Mouse (Mus musculus) liver, adult 2 months (tissue): Measurements from ENCODE around the gene Arhgap27. TPM values are rescaled to one million over a fixed set of nuclear protein-coding genes. Genes with fewer than 3 reads are reported as not detected.

Experiments
- DNase-seq: peaks from one replicate; pipeline ENCODE4 v3.0.0-alpha.2; 2011; ENCODE audit warnings: low read depth, low spot score; ENCODE audit errors: extremely low read depth
- H3K27ac ChIP-seq: fragments of 200-500 bp; replicated peaks from 2 replicates; pipeline ENCODE4 v1.5.1; 2012; ENCODE audit warnings: low read depth, mild to moderate bottlenecking, control low read depth, inconsistent platforms, low read length; ENCODE audit not compliant: insufficient read depth
- H3K27me3 ChIP-seq: fragments of 200-500 bp; 2 replicates; pipeline ENCODE4 v1.6.1; 2012; ENCODE audit warnings: mild to moderate bottlenecking, moderate library complexity, low read length, inconsistent platforms; ENCODE audit not compliant: control insufficient read depth, insufficient read depth
- H3K36me3 ChIP-seq: fragments of 200-500 bp; 2 replicates; pipeline ENCODE4 v1.6.1; 2012; ENCODE audit warnings: low read length, inconsistent platforms; ENCODE audit not compliant: control insufficient read depth, insufficient read depth
- H3K4me1 ChIP-seq: fragments of 200-500 bp; 2 replicates; pipeline ENCODE4 v1.6.1; 2011; ENCODE audit warnings: low read length; ENCODE audit not compliant: control insufficient read depth, insufficient read depth
- H3K4me3 ChIP-seq: fragments of 200-500 bp; 2 replicates; pipeline ENCODE4 v1.5.1; 2011; ENCODE audit warnings: low read depth, mild to moderate bottlenecking, control low read depth, low read length, moderate library complexity; ENCODE audit not compliant: insufficient read depth
- H3K79me2 ChIP-seq: fragments of 200-500 bp; 2 replicates; pipeline ENCODE4 v1.6.1; 2012; ENCODE audit warnings: inconsistent platforms, mild to moderate bottlenecking, low read length, moderate library complexity; ENCODE audit not compliant: control insufficient read depth, insufficient read depth
- H3K9ac ChIP-seq: fragments of 200-500 bp; 2 replicates; pipeline ENCODE4 v1.6.1; 2012; ENCODE audit warnings: low read depth, mild to moderate bottlenecking, control low read depth, inconsistent platforms, low read length
- CTCF ChIP-seq: fragments of 200-500 bp; IDR thresholded peaks from 2 replicates; pipeline ENCODE4 v1.5.1; 2011; ENCODE audit warnings: low read depth, low read length, control low read depth
- POLR2A ChIP-seq: fragments of 200-500 bp; IDR thresholded peaks from 2 replicates; pipeline ENCODE4 v1.6.1; 2011; ENCODE audit warnings: low read length, control low read depth; ENCODE audit not compliant: insufficient read depth; ENCODE audit errors: extremely low read depth
- WGBS: fragments of 180-500 bp; shearing (Covaris S2); methylation state at CpG from one replicate; pipeline ENCODE4 v1.1.7; 2018; 5-methylcytosine and 5-hydroxymethylcytosine counted together
- polyA plus RNA-seq: library from polyadenylated mRNA; depleted of rRNA; stranded (reverse); fragments of >200 nt; gene quantifications from 2 replicates; pipeline ENCODE4 v1.2.3, GENCODE M21; 2012
- total RNA-seq: library from RNA; depleted of rRNA; stranded (reverse); fragments of >200 nt; gene quantifications from 2 replicates; pipeline ENCODE4 v1.2.3, GENCODE M21; 2014

Gene Arhgap27
- total and polyA plus RNA-seq, 2 experiments = 0.55 to 3.0 TPM

GRCm38 (mm10) chr11:103406551-103406950 lies 43.1 kb upstream of the Arhgap27 start:
- TF ChIP-seq POLR2A (no peak), CTCF (no peak)
- Histone ChIP-seq H3K79me2 (peaks cover 27% of the 10 kb centered on the region; the same call in 1 of the 2 replicates), H3K4me1 (peaks cover 5% of the 10 kb centered on the region), H3K27ac (no peak overlapping the region), H3K27me3 (no peaks in the 10 kb centered on the region), H3K36me3 (0 out of 2 replicates have a peak, but pooled peaks cover 2% of the 10 kb centered on the region), H3K4me3 (no peak overlapping the region), H3K9ac (no peak overlapping the region)
- 67% methylated on average over 7 of the region's 7 CpGs for WGBS
- DNase-seq = peak; percentile 69

GRCm38 (mm10) chr11:103405814-103406213 lies 42.3 kb upstream of the Arhgap27 start:
- 87% methylated on average over 1 of the region's 1 CpGs for WGBS
- Histone ChIP-seq H3K27ac (no peak overlapping the region), H3K4me1 (peaks cover 5% of the 10 kb centered on the region), H3K79me2 (peaks cover 21% of the 10 kb centered on the region; the same call in 1 of the 2 replicates), H3K36me3 (0 out of 2 replicates have a peak, but pooled peaks cover 2% of the 10 kb centered on the region), H3K27me3 (no peaks in the 10 kb centered on the region), H3K4me3 (no peak overlapping the region), H3K9ac (no peak overlapping the region)
- no peak for DNase-seq
- TF ChIP-seq CTCF (no peak), POLR2A (no peak)

- TF ChIP-seq CTCF (no peak), POLR2A (no peak)
- Histone ChIP-seq H3K9ac (no peak overlapping the region), H3K4me1 (peaks cover 9% of the 10 kb centered on the region), H3K4me3 (no peak overlapping the region), H3K79me2 (peaks cover 15% of the 10 kb centered on the region; the same call in 1 of the 2 replicates), H3K36me3 (0 out of 2 replicates have a peak, but pooled peaks cover 2% of the 10 kb centered on the region), H3K27me3 (no peaks in the 10 kb centered on the region), H3K27ac (no peak overlapping the region)
- no peak for DNase-seq
These were observed 41.1 kb upstream of the Arhgap27 start for GRCm38 (mm10) chr11:103404618-103405017.

GRCm38 (mm10) chr11:103403776-103404175 lies 40.3 kb upstream of the Arhgap27 start:
- no peak overlapping the region for H3K9ac ChIP-seq
- H3K27ac ChIP-seq = no peak overlapping the region
- H3K79me2 ChIP-seq = peaks cover 11% of the 10 kb centered on the region; the same call in 1 of the 2 replicates
- H3K4me1 ChIP-seq = peaks cover 12% of the 10 kb centered on the region
- TF ChIP-seq CTCF (no peak), POLR2A (no peak)
- no peak overlapping the region for H3K4me3 ChIP-seq
- DNase-seq = peak; percentile 18
- WGBS = 83% methylated on average over 4 of the region's 4 CpGs
- H3K27me3 ChIP-seq = no peaks in the 10 kb centered on the region
- 0 out of 2 replicates have a peak, but pooled peaks cover 2% of the 10 kb centered on the region for H3K36me3 ChIP-seq

GRCm38 (mm10) chr11:103402738-103403137 lies 39.2 kb upstream of the Arhgap27 start:
- Histone ChIP-seq H3K9ac (no peak overlapping the region), H3K36me3 (0 out of 2 replicates have a peak, but pooled peaks cover 2% of the 10 kb centered on the region), H3K4me3 (no peak overlapping the region), H3K27me3 (no peaks in the 10 kb centered on the region), H3K79me2 (peaks cover 8% of the 10 kb centered on the region; the same call in 1 of the 2 replicates), H3K4me1 (peaks cover 12% of the 10 kb centered on the region), H3K27ac (no peak overlapping the region)
- TF ChIP-seq POLR2A = no peak
- no peak for TF ChIP-seq CTCF
- no peak for DNase-seq
- 86% methylated on average over 5 of the region's 5 CpGs for WGBS

- TF ChIP-seq CTCF (peak; percentile 92), POLR2A (no peak)
- no peak overlapping the region for H3K27ac ChIP-seq
These were observed 38.7 kb upstream of the Arhgap27 start for GRCm38 (mm10) chr11:103402198-103402597.

More at GRCm38 (mm10) chr11:103402198-103402597, 38.7 kb upstream of the Arhgap27 start:
- Histone ChIP-seq H3K4me1 (peaks cover 12% of the 10 kb centered on the region), H3K27me3 (no peaks in the 10 kb centered on the region), H3K36me3 (0 out of 2 replicates have a peak, but pooled peaks cover 2% of the 10 kb centered on the region), H3K9ac (no peak overlapping the region), H3K4me3 (no peak overlapping the region), H3K79me2 (peaks cover 8% of the 10 kb centered on the region; the same call in 1 of the 2 replicates)
- 81% methylated on average over 2 of the region's 2 CpGs for WGBS
- DNase-seq = peak; percentile 48
